Mouse (Mus musculus) cerebellum, adult 2 months (tissue): Measurements from ENCODE around the gene Parp9.
"Not testable (repeated sequence)": the region's sequence is repeated elsewhere in the genome, so short reads cannot be mapped to it uniquely, and the experiment has no call there.

Experiments used
- CTCF ChIP-seq: fragments of 200-500 bp; IDR thresholded peaks from 2 replicates; pipeline ENCODE4 v1.5.1; 2011; ENCODE audit warnings: low read depth, mild to moderate bottlenecking, control low read depth, low read length, moderate library complexity, borderline replicate concordance; ENCODE audit not compliant: insufficient read depth
- POLR2A ChIP-seq: fragments of 200-500 bp; IDR thresholded peaks from 2 replicates; pipeline ENCODE4 v1.6.1; 2011; ENCODE audit warnings: low read length, control low read depth, borderline replicate concordance; ENCODE audit not compliant: insufficient read depth

GRCm38 (mm10) chr16:35891603-35892002 is 46.7 kb upstream of the Parp9 start:
- TF ChIP-seq POLR2A, CTCF: not testable (repeated sequence)
